Mouse (Mus musculus) limb, embryonic 15.5 days (tissue): Measurements from ENCODE around the gene Gjd2. TPM values are rescaled to one million over a fixed set of nuclear protein-coding genes. Genes with fewer than 3 reads are reported as not detected.

Experiments used
- ATAC-seq: fragments of 200-750 bp; cut with Nextera tagmentation; 2 replicates; pipeline ENCODE4 v1.8.0; 2017; ENCODE audit warnings: low read depth, moderate TSS enrichment; ENCODE audit not compliant: insufficient number of reproducible peaks, low FRiP score, low TSS enrichment
- H3K27ac ChIP-seq: fragments of 300-500 bp; sonication (generic); 2 replicates; pipeline ENCODE4 v1.5.1; 2015; ENCODE audit warnings: moderate library complexity, mild to moderate bottlenecking, inconsistent platforms
- H3K27me3 ChIP-seq: fragments of 300-500 bp; sonication (generic); 2 replicates; pipeline ENCODE4 v1.6.1; 2015; ENCODE audit warnings: inconsistent platforms
- H3K36me3 ChIP-seq: fragments of 300-500 bp; sonication (generic); 2 replicates; pipeline ENCODE4 v1.6.1; 2015; ENCODE audit warnings: inconsistent platforms
- H3K4me1 ChIP-seq: fragments of 300-500 bp; sonication (generic); 2 replicates; pipeline ENCODE4 v1.6.1; 2015; ENCODE audit warnings: inconsistent platforms
- H3K4me2 ChIP-seq: fragments of 300-500 bp; sonication (generic); 2 replicates; pipeline ENCODE4 v1.6.1; 2015; ENCODE audit warnings: mild to moderate bottlenecking, inconsistent platforms
- H3K4me3 ChIP-seq: fragments of 300-500 bp; sonication (generic); 2 replicates; pipeline ENCODE4 v1.5.1; 2015; ENCODE audit warnings: mild to moderate bottlenecking, inconsistent platforms
- H3K9ac ChIP-seq: fragments of 300-500 bp; sonication (generic); 2 replicates; pipeline ENCODE4 v1.6.1; 2015; ENCODE audit warnings: inconsistent platforms
- H3K9me3 ChIP-seq: fragments of 300-500 bp; sonication (generic); 2 replicates; pipeline ENCODE4 v1.6.1; 2016; ENCODE audit warnings: inconsistent platforms
- WGBS: fragments of 180-500 bp; shearing (Covaris S2); methylation state at CpG from one replicate; pipeline ENCODE4 v1.1.7; 2015; 5-methylcytosine and 5-hydroxymethylcytosine counted together
- polyA plus RNA-seq: library from polyadenylated mRNA; unstranded; fragments of >200 nt; fragmentation: Nextera tagmentation; extraction: Ambion mirVana; gene quantifications from 2 replicates; pipeline ENCODE4 v1.2.1, GENCODE M21; 2015

Gene Gjd2
- 0.17 TPM in 1 of 2 replicates, not detected in the other for polyA plus RNA-seq

- Histone ChIP-seq H3K4me2 (peak within 1 kb of the TSS; percentile 53), H3K4me3 (peak within 1 kb of the TSS; percentile 33), H3K36me3 (no peaks in the 10 kb centered on the region), H3K9me3 (no peaks in the 10 kb centered on the region), H3K27me3 (peaks cover 72% of the 10 kb centered on the region), H3K9ac (no peak within 1 kb of the TSS), H3K4me1 (peaks cover 12% of the 10 kb centered on the region), H3K27ac (no peak within 1 kb of the TSS)
- no peak for ATAC-seq
- under 1% methylated on average over 55 of the region's 60 CpGs for WGBS
These were observed at the start of gene Gjd2 for GRCm38 (mm10) chr2:114013295-114013771. TSS of gene Gjd2 (minus strand) at chr2:114013619.

- H3K4me2 ChIP-seq = no peak overlapping the region
- ATAC-seq = no peak
These were observed 46.7 kb upstream of the Gjd2 start for GRCm38 (mm10) chr2:114060071-114060591.

GRCm38 (mm10) chr2:114059608-114060007 lies 46.2 kb upstream of the Gjd2 start:
- H3K4me1 ChIP-seq = peaks cover 5% of the 10 kb centered on the region
- H3K27ac ChIP-seq = no peak overlapping the region
- no peak for ATAC-seq
- no peaks in the 10 kb centered on the region for H3K27me3 ChIP-seq
- no peak overlapping the region for H3K4me3 ChIP-seq
- H3K9me3 ChIP-seq = no peaks in the 10 kb centered on the region
- H3K36me3 ChIP-seq = no peaks in the 10 kb centered on the region
- H3K4me2 ChIP-seq = no peak overlapping the region
- 71% methylated on average over 1 of the region's 1 CpGs for WGBS
- H3K9ac ChIP-seq = no peak overlapping the region

More at GRCm38 (mm10) chr2:114060071-114060591, 46.7 kb upstream of the Gjd2 start:
- Histone ChIP-seq H3K27me3 (no peaks in the 10 kb centered on the region), H3K4me3 (no peak overlapping the region), H3K36me3 (no peaks in the 10 kb centered on the region), H3K4me1 (peaks cover 5% of the 10 kb centered on the region), H3K9ac (no peak overlapping the region), H3K9me3 (no peaks in the 10 kb centered on the region), H3K27ac (no peak overlapping the region)
- 58% methylated on average over 6 of the region's 6 CpGs for WGBS

- Histone ChIP-seq H3K4me3 (no peak overlapping the region), H3K4me2 (no peak overlapping the region), H3K4me1 (peaks cover 5% of the 10 kb centered on the region), H3K36me3 (no peaks in the 10 kb centered on the region), H3K27me3 (no peaks in the 10 kb centered on the region), H3K27ac (no peak overlapping the region), H3K9ac (no peak overlapping the region), H3K9me3 (no peaks in the 10 kb centered on the region)
- WGBS = 86% methylated on average over 10 of the region's 10 CpGs
- ATAC-seq = no peak
These were observed 44.9 kb upstream of the Gjd2 start for GRCm38 (mm10) chr2:114058226-114058796.

- H3K9me3 ChIP-seq = no peaks in the 10 kb centered on the region
- H3K4me2 ChIP-seq = no peak overlapping the region
- peaks cover 5% of the 10 kb centered on the region for H3K4me1 ChIP-seq
- H3K27me3 ChIP-seq = no peaks in the 10 kb centered on the region
- H3K36me3 ChIP-seq = no peaks in the 10 kb centered on the region
- H3K9ac ChIP-seq = no peak overlapping the region
- ATAC-seq = peak; percentile 58
- H3K4me3 ChIP-seq = no peak overlapping the region
- no peak overlapping the region for H3K27ac ChIP-seq
- WGBS = 11% methylated on average over 10 of the region's 10 CpGs
These were observed 44.0 kb upstream of the Gjd2 start for GRCm38 (mm10) chr2:114057303-114057853.

GRCm38 (mm10) chr2:114054129-114054528 lies 40.7 kb upstream of the Gjd2 start:
- Histone ChIP-seq H3K27ac (no peak overlapping the region), H3K9me3 (no peaks in the 10 kb centered on the region), H3K4me1 (peaks cover 5% of the 10 kb centered on the region), H3K36me3 (no peaks in the 10 kb centered on the region), H3K9ac (no peak overlapping the region), H3K4me2 (no peak overlapping the region), H3K27me3 (no peaks in the 10 kb centered on the region), H3K4me3 (no peak overlapping the region)
- 78% methylated on average over 4 of the region's 4 CpGs for WGBS
- no peak for ATAC-seq

- H3K27ac ChIP-seq = no peak within 1 kb of the TSS
- ATAC-seq = peak; percentile 76
- no peaks in the 10 kb centered on the region for H3K27me3 ChIP-seq
- peaks cover 7% of the 10 kb centered on the region for H3K4me1 ChIP-seq
- no peak within 1 kb of the TSS for H3K9ac ChIP-seq
- no peaks in the 10 kb centered on the region for H3K36me3 ChIP-seq
- no peak within 1 kb of the TSS for H3K4me2 ChIP-seq
- 20% methylated on average over 14 of the region's 14 CpGs for WGBS
- no peaks in the 10 kb centered on the region for H3K9me3 ChIP-seq
- no peak within 1 kb of the TSS; the same call in 1 of the 2 replicates for H3K4me3 ChIP-seq
These were observed 39.5 kb upstream of the Gjd2 start, which contains the start of gene Actc1 for GRCm38 (mm10) chr2:114052696-114053598. TSS of gene Actc1 (minus strand) at chr2:114053548.

GRCm38 (mm10) chr2:114051871-114052241 lies 38.4 kb upstream of the Gjd2 start:
- Histone ChIP-seq H3K4me1 (peaks cover 4% of the 10 kb centered on the region; the same call in 1 of the 2 replicates), H3K27me3 (no peaks in the 10 kb centered on the region), H3K9me3 (no peaks in the 10 kb centered on the region), H3K9ac (no peak overlapping the region), H3K4me3 (peak overlapping the region; percentile 9), H3K36me3 (no peaks in the 10 kb centered on the region), H3K4me2 (no peak overlapping the region), H3K27ac (no peak overlapping the region)
- 88% methylated on average over 14 of the region's 14 CpGs for WGBS
- no peak for ATAC-seq

GRCm38 (mm10) chr2:114051111-114051870 lies 37.9 kb upstream of the Gjd2 start:
- peaks cover 4% of the 10 kb centered on the region; the same call in 1 of the 2 replicates for H3K4me1 ChIP-seq
- no peaks in the 10 kb centered on the region for H3K27me3 ChIP-seq
- no peak overlapping the region for H3K4me2 ChIP-seq
- no peak overlapping the region for H3K9ac ChIP-seq
- no peaks in the 10 kb centered on the region for H3K36me3 ChIP-seq
- H3K4me3 ChIP-seq = peak overlapping the region; percentile 9
- no peaks in the 10 kb centered on the region for H3K9me3 ChIP-seq
- no peak for ATAC-seq
- no peak overlapping the region for H3K27ac ChIP-seq
- WGBS = 85% methylated on average over 7 of the region's 7 CpGs

GRCm38 (mm10) chr2:114050150-114050549 lies 36.7 kb upstream of the Gjd2 start:
- Histone ChIP-seq H3K4me3 (peak overlapping the region; percentile 11; the same call in 1 of the 2 replicates), H3K27ac (no peak overlapping the region), H3K9ac (no peak overlapping the region), H3K9me3 (no peaks in the 10 kb centered on the region), H3K4me2 (no peak overlapping the region), H3K36me3 (no peaks in the 10 kb centered on the region), H3K4me1 (peaks cover 4% of the 10 kb centered on the region; the same call in 1 of the 2 replicates), H3K27me3 (no peaks in the 10 kb centered on the region)
- whole genome bisulfite sequencing = 92% methylated on average over 7 of the region's 7 CpGs
- ATAC-seq = no peak

- Histone ChIP-seq H3K9me3 (no peaks in the 10 kb centered on the region), H3K4me1 (peaks cover 4% of the 10 kb centered on the region; the same call in 1 of the 2 replicates), H3K9ac (no peak overlapping the region), H3K36me3 (no peaks in the 10 kb centered on the region), H3K4me2 (no peak overlapping the region), H3K27ac (no peak overlapping the region), H3K4me3 (no peak overlapping the region), H3K27me3 (no peaks in the 10 kb centered on the region)
- ATAC-seq = no peak
- 95% methylated on average over 7 of the region's 7 CpGs for WGBS
These were observed 36.0 kb upstream of the Gjd2 start for GRCm38 (mm10) chr2:114049372-114049771.
